Mouse (Mus musculus) stomach, postnatal 0 days (tissue): Measurements from ENCODE around the gene Eid3.

ENCODE experiments used
- CTCF ChIP-seq: IDR thresholded peaks from 2 replicates; pipeline ENCODE4 v1.5.1; 2016; ENCODE audit warnings: antibody characterized with exemption, low read depth, mild to moderate bottlenecking, moderate library complexity
- EP300 ChIP-seq: optimal IDR thresholded peaks from 2 replicates; pipeline ENCODE3; 2016; ENCODE audit warnings: antibody characterized with exemption

GRCm38 (mm10) chr10:82898893-82899292 lies 32.5 kb downstream of the Eid3 start:
- TF ChIP-seq CTCF (no peak), EP300 (no peak)
